Mouse (Mus musculus): ENCODE data around the gene Ctdspl.

- no peak for TF ChIP-seq CTCF (IDR thresholded peaks at IDR 0.05; ENCODE audit: insufficient read depth, low read length)
- no peak for TF ChIP-seq POLR2A (IDR thresholded peaks at IDR 0.05; ENCODE audit: borderline replicate concordance, extremely low read depth, low read depth, low read length)
Measured at GRCm38 (mm10) chr9:119031038-119031437, 104.8 kb downstream of the Ctdspl start.

All from lung, adult 2 months (tissue).